Mouse (Mus musculus): ENCODE results near the gene Actg1. TPM values are rescaled to one million over a fixed set of nuclear protein-coding genes. Genes with fewer than 3 reads are reported as not detected.

Actg1 gene
- polyA plus RNA-seq (2012; fragmentation: generic; extraction: Trizol) = 7,516 TPM
- long read RNA-seq, experiment 1, transcript Actg1-204 (5 exons, 1,827 nt) = minor isoform, 21 of 3,763 reads
- long read RNA-seq, experiment 1, transcript Actg1-202 (6 exons, 1,952 nt) = major isoform, 3,008 of 3,763 reads
- long read RNA-seq, experiment 1, partial matches to known transcripts = 207 of 3,763 reads
- long read RNA-seq, experiment 1, other reads (novel, unspliced or antisense) = 526 of 3,763 reads
- long read RNA-seq, experiment 2, transcript Actg1-206 (7 exons, 1,189 nt) = minor isoform, 5 of 45,604 reads
- long read RNA-seq, experiment 2, transcript Actg1-204 (5 exons, 1,827 nt) = minor isoform, 185 of 45,604 reads
- long read RNA-seq, experiment 2, transcript Actg1-202 (6 exons, 1,952 nt) = major isoform, 44,556 of 45,604 reads
- long read RNA-seq, experiment 2, partial matches to known transcripts = 266 of 45,604 reads
- long read RNA-seq, experiment 2, other reads (novel, unspliced or antisense) = 589 of 45,604 reads

DNA sequence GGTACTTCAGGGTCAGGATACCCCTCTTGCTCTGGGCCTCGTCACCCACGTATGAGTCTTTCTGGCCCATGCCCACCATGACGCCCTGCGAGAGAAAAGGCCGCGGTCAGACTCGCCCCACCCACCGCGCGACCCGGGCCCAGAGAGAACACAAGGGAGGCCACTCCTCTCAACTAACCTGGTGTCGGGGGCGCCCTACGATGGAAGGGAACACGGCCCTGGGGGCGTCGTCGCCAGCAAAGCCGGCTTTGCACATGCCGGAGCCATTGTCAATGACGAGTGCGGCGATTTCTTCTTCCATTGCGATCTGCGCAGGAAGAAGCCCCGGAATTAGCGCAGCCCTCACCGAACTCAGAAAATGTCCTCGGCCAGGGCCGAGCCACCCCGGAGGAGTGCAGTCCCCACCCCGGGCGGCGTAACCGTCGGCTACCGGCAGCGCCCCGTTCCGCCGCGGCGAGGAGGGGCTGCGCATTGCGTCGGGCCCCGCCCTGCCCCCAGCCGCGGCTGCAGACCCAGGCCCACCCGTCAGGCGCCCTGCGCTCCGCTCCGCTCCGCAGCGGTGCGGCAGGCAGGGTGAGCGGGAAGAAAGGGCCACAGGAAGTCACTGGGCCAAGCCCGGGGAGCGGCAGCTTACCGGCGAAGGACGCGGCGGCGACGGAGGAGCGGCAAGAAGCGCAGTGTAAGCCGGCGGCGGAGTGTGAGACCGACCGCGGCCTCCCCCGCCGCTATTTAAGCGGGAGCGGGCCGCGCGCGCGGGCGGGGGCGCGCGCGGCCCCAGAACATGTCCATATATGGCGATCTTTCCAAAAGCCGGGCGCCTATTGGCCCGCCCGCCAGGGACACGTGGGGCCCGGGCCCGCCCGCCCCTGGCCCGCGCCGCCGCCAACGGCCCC lies at the start of gene Actg1:
Gene Actg1 (minus strand): TSS at position 752 of the 893 bp plus-strand sequence.
- H3K36me3 ChIP-seq (ENCODE audit: control insufficient read depth, insufficient read depth) = peaks cover 21% of the 10 kb centered on the region
- TF ChIP-seq MYOD1 (IDR thresholded peaks at IDR 0.05; ENCODE audit: control insufficient read depth, insufficient read length, low read depth) = no peak
- peak; percentile 51 for TF ChIP-seq USF1 (IDR thresholded peaks at IDR 0.05; ENCODE audit: low read depth)
- H3K4me3 ChIP-seq (ENCODE audit: insufficient read depth, poor library complexity, severe bottlenecking) = peak within 1 kb of the TSS; percentile 99
- peaks cover 31% of the 10 kb centered on the region for H3K79me3 ChIP-seq (ENCODE audit: low read depth)
- peak within 1 kb of the TSS; percentile 92 for H3ac ChIP-seq (ENCODE audit: control insufficient read depth, insufficient read length, low read depth)
- H3K79me2 ChIP-seq (ENCODE audit: control insufficient read depth, insufficient read depth) = peaks cover 63% of the 10 kb centered on the region
- H3K27me3 ChIP-seq (ENCODE audit: control insufficient read depth, insufficient read depth, insufficient read length) = no peaks in the 10 kb centered on the region

DNA sequence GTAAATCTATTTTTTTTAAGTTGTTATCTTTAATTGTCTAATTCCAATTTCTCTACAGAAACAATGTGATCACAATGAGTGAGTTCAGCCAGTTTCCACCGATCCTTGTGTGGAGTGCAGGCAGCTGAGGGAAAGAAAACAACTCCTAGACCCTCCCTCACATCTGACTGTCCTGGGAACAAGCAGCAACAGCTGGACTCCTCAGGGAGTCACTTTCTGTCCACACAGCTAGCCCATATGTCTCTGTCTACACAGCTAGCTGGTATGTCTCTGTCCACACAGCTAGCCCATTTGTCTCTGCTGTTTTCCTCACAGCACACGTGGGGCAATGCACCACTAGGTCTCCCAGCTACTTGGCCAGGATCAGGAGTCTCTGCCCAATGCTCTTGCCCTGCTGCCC lies 49.3 kb upstream of the Actg1 start:
- Histone ChIP-seq H3K4me3 (ENCODE audit: insufficient read depth, poor library complexity, severe bottlenecking) (no peak overlapping the region), H3ac (ENCODE audit: control insufficient read depth, insufficient read length, low read depth) (no peak overlapping the region), H3K27me3 (ENCODE audit: control insufficient read depth, insufficient read depth, insufficient read length) (no peaks in the 10 kb centered on the region), H3K79me3 (ENCODE audit: low read depth) (peaks cover 24% of the 10 kb centered on the region), H3K79me2 (ENCODE audit: control insufficient read depth, insufficient read depth) (peaks cover 72% of the 10 kb centered on the region), H3K36me3 (ENCODE audit: control insufficient read depth, insufficient read depth) (peaks cover 97% of the 10 kb centered on the region)
- TF ChIP-seq MYOD1 (IDR thresholded peaks at IDR 0.05; ENCODE audit: control insufficient read depth, insufficient read length, low read depth) (no peak), MAX (IDR thresholded peaks at IDR 0.05) (no peak), FOSL1 (IDR thresholded peaks at IDR 0.05; ENCODE audit: insufficient read depth, low read length, poor library complexity, severe bottlenecking) (no peak), CTCF (IDR thresholded peaks at IDR 0.05; ENCODE audit: control insufficient read depth, insufficient read depth, insufficient read length) (no peak), CEBPB (IDR thresholded peaks at IDR 0.05; ENCODE audit: low read depth) (no peak), MYOG (IDR thresholded peaks at IDR 0.05; ENCODE audit: control insufficient read depth, extremely low read depth, insufficient read length) (no peak), USF1 (IDR thresholded peaks at IDR 0.05; ENCODE audit: low read depth) (no peak)

DNA sequence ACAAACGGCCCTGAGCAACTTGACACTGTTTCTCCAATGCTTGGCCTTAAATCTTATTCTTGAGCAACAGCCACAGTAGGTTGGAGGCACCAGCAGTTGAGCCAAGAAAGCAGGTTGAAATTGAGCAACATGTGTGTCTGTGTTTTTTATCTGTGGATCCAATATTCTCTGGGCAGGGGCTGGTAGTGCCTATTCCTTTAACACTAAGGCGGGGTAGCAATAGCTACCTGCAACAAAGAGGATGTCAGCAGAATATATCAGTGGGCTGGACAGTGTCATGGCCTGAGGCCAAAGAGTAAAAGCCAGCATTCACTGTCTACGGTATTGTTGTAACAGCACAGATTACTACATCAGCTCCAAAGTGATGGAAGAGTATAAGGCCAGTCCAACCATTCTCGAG lies 47.3 kb upstream of the Actg1 start:
- no peak overlapping the region for H3K4me3 ChIP-seq (ENCODE audit: insufficient read depth, poor library complexity, severe bottlenecking)
- no peaks in the 10 kb centered on the region for H3K27me3 ChIP-seq (ENCODE audit: control insufficient read depth, insufficient read depth, insufficient read length)
- H3K79me2 ChIP-seq (ENCODE audit: control insufficient read depth, insufficient read depth) = peaks cover 61% of the 10 kb centered on the region
- H3K79me3 ChIP-seq (ENCODE audit: low read depth) = peaks cover 21% of the 10 kb centered on the region
- no peak overlapping the region for H3ac ChIP-seq (ENCODE audit: control insufficient read depth, insufficient read length, low read depth)
- TF ChIP-seq CTCF (IDR thresholded peaks at IDR 0.05; ENCODE audit: control insufficient read depth, insufficient read depth, insufficient read length) = no peak
- no peak for TF ChIP-seq MYOD1 (IDR thresholded peaks at IDR 0.05; ENCODE audit: control insufficient read depth, insufficient read length, low read depth)
- no peak for TF ChIP-seq USF1 (IDR thresholded peaks at IDR 0.05; ENCODE audit: low read depth)
- TF ChIP-seq FOSL1 (IDR thresholded peaks at IDR 0.05; ENCODE audit: insufficient read depth, low read length, poor library complexity, severe bottlenecking) = no peak
- TF ChIP-seq CEBPB (IDR thresholded peaks at IDR 0.05; ENCODE audit: low read depth) = no peak
- no peak for TF ChIP-seq MYOG (IDR thresholded peaks at IDR 0.05; ENCODE audit: control insufficient read depth, extremely low read depth, insufficient read length)
- no peak for TF ChIP-seq MAX (IDR thresholded peaks at IDR 0.05)
- H3K36me3 ChIP-seq (ENCODE audit: control insufficient read depth, insufficient read depth) = peaks cover 90% of the 10 kb centered on the region

DNA sequence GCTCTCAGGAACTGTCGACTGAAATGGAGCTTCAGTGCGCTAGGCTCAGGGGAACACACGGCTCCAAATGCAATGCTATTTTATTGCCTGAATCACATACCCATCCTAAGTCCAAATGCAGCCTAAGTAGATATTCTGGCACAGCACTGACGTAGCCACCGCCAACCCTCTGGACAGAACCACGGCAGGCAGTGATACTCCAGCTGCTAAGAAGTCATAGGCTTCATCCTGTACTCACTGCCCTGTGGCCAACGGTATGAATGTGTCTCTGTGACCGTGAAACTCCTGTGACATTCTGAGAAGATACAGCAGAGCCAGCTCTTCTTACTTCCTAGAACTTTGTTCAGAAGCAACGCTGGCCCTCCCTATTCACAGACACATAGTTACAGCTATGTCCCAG lies 40.2 kb upstream of the Actg1 start:
- Histone ChIP-seq H3K27me3 (ENCODE audit: control insufficient read depth, insufficient read depth, insufficient read length) (no peaks in the 10 kb centered on the region), H3K79me2 (ENCODE audit: control insufficient read depth, insufficient read depth) (peaks cover 7% of the 10 kb centered on the region), H3K79me3 (ENCODE audit: low read depth) (peaks cover 2% of the 10 kb centered on the region), H3ac (ENCODE audit: control insufficient read depth, insufficient read length, low read depth) (no peak overlapping the region), H3K36me3 (ENCODE audit: control insufficient read depth, insufficient read depth) (peaks cover 86% of the 10 kb centered on the region), H3K4me3 (ENCODE audit: insufficient read depth, poor library complexity, severe bottlenecking) (no peak overlapping the region)
- no peak for TF ChIP-seq CEBPB (IDR thresholded peaks at IDR 0.05; ENCODE audit: low read depth)
- TF ChIP-seq CTCF (IDR thresholded peaks at IDR 0.05; ENCODE audit: control insufficient read depth, insufficient read depth, insufficient read length) = no peak
- no peak for TF ChIP-seq MYOG (IDR thresholded peaks at IDR 0.05; ENCODE audit: control insufficient read depth, extremely low read depth, insufficient read length)
- TF ChIP-seq MYOD1 (IDR thresholded peaks at IDR 0.05; ENCODE audit: control insufficient read depth, insufficient read length, low read depth) = no peak
- TF ChIP-seq MAX (IDR thresholded peaks at IDR 0.05) = no peak
- no peak for TF ChIP-seq USF1 (IDR thresholded peaks at IDR 0.05; ENCODE audit: low read depth)
- no peak for TF ChIP-seq FOSL1 (IDR thresholded peaks at IDR 0.05; ENCODE audit: insufficient read depth, low read length, poor library complexity, severe bottlenecking)

DNA sequence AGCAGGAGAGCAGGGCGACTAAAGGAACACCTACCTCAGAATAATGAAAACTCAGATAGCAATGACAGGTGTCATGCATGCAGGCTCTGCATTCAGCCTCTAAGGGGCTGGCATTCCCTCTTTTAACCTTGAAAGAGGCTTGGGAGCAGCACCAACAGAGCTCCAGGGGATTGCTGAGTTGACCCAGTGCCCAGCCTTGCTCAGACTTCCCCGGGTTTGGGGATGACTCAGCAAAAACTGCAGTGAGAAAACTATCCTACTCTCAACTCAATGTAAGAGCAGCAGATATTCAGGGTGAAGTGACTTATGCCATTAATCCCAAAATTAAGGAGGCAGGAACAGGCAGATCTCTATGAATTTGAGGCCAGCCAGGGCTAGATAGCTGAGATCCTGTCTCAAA lies 38.8 kb upstream of the Actg1 start:
- Histone ChIP-seq H3K27me3 (ENCODE audit: control insufficient read depth, insufficient read depth, insufficient read length) (no peaks in the 10 kb centered on the region), H3ac (ENCODE audit: control insufficient read depth, insufficient read length, low read depth) (no peak overlapping the region), H3K4me3 (ENCODE audit: insufficient read depth, poor library complexity, severe bottlenecking) (no peak overlapping the region), H3K36me3 (ENCODE audit: control insufficient read depth, insufficient read depth) (peaks cover 85% of the 10 kb centered on the region), H3K79me3 (ENCODE audit: low read depth) (no peaks in the 10 kb centered on the region), H3K79me2 (ENCODE audit: control insufficient read depth, insufficient read depth) (no peaks in the 10 kb centered on the region)
- no peak for TF ChIP-seq MYOG (IDR thresholded peaks at IDR 0.05; ENCODE audit: control insufficient read depth, extremely low read depth, insufficient read length)
